Mouse (Mus musculus) hindbrain, embryonic 15.5 days (tissue): ENCODE results near the gene Rhobtb1. TPM values are rescaled to one million over a fixed set of nuclear protein-coding genes. Genes with fewer than 3 reads are reported as not detected.

Experiments used
- ATAC-seq: fragments of 200-750 bp; cut with Nextera tagmentation; 2 replicates; pipeline ENCODE4 v1.8.0; 2017; ENCODE audit warnings: low read depth, moderate number of reproducible peaks, moderate TSS enrichment; ENCODE audit not compliant: low FRiP score
- H3K27ac ChIP-seq: fragments of 300-500 bp; sonication (generic); replicated peaks from 2 replicates; pipeline ENCODE4 v1.5.1; 2015; ENCODE audit warnings: mild to moderate bottlenecking, inconsistent platforms
- H3K27me3 ChIP-seq: fragments of 300-500 bp; sonication (generic); 2 replicates; pipeline ENCODE4 v1.6.1; 2015; ENCODE audit warnings: control low read depth, inconsistent platforms
- H3K36me3 ChIP-seq: fragments of 300-500 bp; sonication (generic); 2 replicates; pipeline ENCODE4 v1.6.1; 2015; ENCODE audit warnings: control low read depth, inconsistent platforms
- H3K4me1 ChIP-seq: fragments of 300-500 bp; sonication (generic); replicated peaks from 2 replicates; pipeline ENCODE4 v1.6.1; 2015; ENCODE audit warnings: control low read depth, inconsistent platforms
- H3K4me2 ChIP-seq: fragments of 300-500 bp; sonication (generic); 2 replicates; pipeline ENCODE4 v1.6.1; 2015; ENCODE audit warnings: moderate library complexity, mild to moderate bottlenecking, inconsistent platforms
- H3K4me3 ChIP-seq: fragments of 300-500 bp; sonication (generic); 2 replicates; pipeline ENCODE4 v1.5.1; 2015; ENCODE audit warnings: mild to moderate bottlenecking, inconsistent platforms
- H3K9ac ChIP-seq: fragments of 300-500 bp; sonication (generic); 2 replicates; pipeline ENCODE4 v1.6.1; 2015; ENCODE audit warnings: inconsistent platforms
- H3K9me3 ChIP-seq: fragments of 300-500 bp; sonication (generic); 2 replicates; pipeline ENCODE4 v1.6.1; 2016; ENCODE audit warnings: control low read depth, inconsistent platforms
- WGBS: fragments of 180-500 bp; shearing (Covaris S2); methylation state at CpG from one replicate; pipeline ENCODE4 v1.1.7; 2015; 5-methylcytosine and 5-hydroxymethylcytosine counted together
- polyA plus RNA-seq: library from polyadenylated mRNA; unstranded; fragments of >200 nt; fragmentation: Nextera tagmentation; extraction: Ambion mirVana; gene quantifications from 2 replicates; pipeline ENCODE4 v1.2.1, GENCODE M21; 2015

Rhobtb1 gene
- 16.4 and 18.8 TPM in 2 replicates for polyA plus RNA-seq

DNA sequence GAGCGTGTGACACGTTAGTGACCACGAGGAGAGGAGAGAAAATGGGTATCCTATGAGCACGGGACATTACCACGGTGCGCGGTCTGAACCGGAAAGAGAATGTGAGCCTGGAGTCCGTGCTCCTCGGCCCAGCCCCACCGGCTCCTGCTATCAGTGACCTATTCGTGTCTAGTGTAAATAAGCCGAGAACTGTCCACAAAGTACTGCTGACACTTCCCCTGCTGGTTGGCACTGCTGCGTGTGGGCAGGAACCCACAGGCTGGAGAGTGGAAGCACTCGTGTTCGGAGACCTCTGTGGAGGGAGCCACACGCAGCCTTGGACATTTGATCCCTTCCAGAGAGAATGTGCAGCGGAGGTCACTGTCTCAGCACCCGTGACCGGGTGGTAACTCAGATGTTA lies at the start of gene Rhobtb1:
Rhobtb1 (plus strand) TSS at position 390 of the 400 bp plus-strand sequence.
- ATAC-seq, result no peak
- H3K36me3 ChIP-seq, result no peaks in the 10 kb centered on the region
- no peaks in the 10 kb centered on the region for H3K4me1 ChIP-seq
- H3K27me3 ChIP-seq, result no peaks in the 10 kb centered on the region
- no peaks in the 10 kb centered on the region for H3K9me3 ChIP-seq
- no peak within 1 kb of the TSS for H3K4me3 ChIP-seq
- 84% methylated on average over 20 of the region's 20 CpGs for WGBS
- H3K9ac ChIP-seq, result no peak within 1 kb of the TSS
- H3K27ac ChIP-seq, result no peak within 1 kb of the TSS
- H3K4me2 ChIP-seq, result no peak within 1 kb of the TSS

DNA sequence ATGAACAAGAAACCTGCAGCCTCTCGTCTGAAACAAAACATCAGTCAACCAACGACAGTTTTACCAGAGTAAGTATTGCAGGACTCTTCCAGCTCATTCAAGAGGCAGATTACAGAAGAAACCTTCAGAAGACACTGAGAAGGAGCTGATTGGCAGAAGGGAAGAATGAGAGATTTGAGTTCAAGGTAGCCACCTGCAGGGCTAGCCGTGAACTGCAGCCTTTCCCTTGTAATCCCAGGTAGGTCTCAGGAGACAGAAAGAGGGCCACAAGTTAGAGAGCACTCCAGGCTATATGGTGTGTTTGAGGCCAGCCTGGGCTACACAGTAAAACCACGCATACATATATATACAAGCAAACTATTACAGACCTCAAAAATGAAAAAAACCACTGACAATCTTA lies 49.2 kb upstream of the Rhobtb1 start:
- no peaks in the 10 kb centered on the region for H3K36me3 ChIP-seq
- no peak for ATAC-seq
- no peaks in the 10 kb centered on the region for H3K9me3 ChIP-seq
- H3K27ac ChIP-seq, result no peak overlapping the region
- H3K4me2 ChIP-seq, result no peak overlapping the region
- no peak overlapping the region for H3K4me3 ChIP-seq
- 78% methylated on average over 4 of the region's 4 CpGs for WGBS
- H3K27me3 ChIP-seq, result no peaks in the 10 kb centered on the region
- no peaks in the 10 kb centered on the region for H3K4me1 ChIP-seq
- no peak overlapping the region for H3K9ac ChIP-seq

DNA sequence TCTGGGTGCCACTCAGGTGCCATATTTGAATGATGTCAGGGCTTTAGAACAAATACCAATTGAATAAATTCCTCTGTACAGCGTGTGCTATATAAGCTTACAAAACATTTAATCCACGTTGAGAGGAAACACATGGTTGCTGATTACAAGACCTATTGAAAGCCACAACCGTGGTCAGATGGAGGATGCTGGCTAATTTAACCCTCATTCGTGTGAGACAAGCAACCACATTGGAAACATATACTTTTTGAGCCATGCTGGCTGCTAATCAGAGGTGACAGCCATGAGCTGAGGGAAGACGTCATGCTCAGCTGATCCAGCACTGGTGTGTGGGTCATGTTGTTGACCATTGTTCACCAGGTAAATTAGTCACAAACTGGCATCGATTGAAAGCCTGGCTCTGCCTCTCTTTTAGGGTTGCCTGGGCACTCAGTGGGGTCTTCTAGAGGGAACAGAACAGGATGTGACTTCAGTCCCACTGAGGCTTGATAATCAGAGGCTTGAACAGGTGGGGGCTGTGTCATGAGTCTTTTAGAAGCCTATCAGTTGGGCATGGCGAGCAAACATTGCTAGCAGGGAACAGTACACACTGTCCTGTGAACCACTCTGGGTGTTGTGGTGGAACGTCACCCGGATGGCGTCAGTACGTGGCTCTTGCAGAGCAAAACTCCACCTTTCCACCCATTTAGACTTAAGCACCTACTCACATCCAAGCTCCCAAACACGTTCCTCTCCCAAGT lies 46.9 kb upstream of the Rhobtb1 start:
- Histone ChIP-seq H3K4me3 (no peak overlapping the region), H3K27me3 (no peaks in the 10 kb centered on the region), H3K9me3 (no peaks in the 10 kb centered on the region), H3K27ac (no peak overlapping the region), H3K4me1 (no peaks in the 10 kb centered on the region), H3K36me3 (no peaks in the 10 kb centered on the region), H3K9ac (no peak overlapping the region), H3K4me2 (no peak overlapping the region)
- WGBS, result 85% methylated on average over 12 of the region's 12 CpGs
- ATAC-seq, result no peak

DNA sequence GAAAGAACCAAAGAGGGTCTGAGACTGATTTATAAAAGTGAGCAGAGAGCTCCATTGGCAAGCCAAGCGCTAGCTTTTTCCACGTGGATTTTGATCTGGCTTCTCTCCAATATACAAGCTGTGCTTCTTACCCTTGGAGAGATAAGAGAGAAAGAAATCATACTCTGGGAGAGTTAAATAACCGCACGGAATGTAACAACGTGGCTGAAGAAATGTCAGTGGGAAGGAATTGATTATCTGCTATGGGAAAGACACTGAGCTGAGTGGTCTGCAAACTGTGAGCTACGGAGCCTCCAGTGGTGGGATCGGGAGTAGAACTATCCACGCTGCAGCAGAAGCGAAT lies 46.4 kb upstream of the Rhobtb1 start:
- 75% methylated on average over 9 of the region's 9 CpGs for WGBS
- H3K9ac ChIP-seq, result no peak overlapping the region
- H3K4me3 ChIP-seq, result no peak overlapping the region
- no peak overlapping the region for H3K4me2 ChIP-seq
- ATAC-seq, result no peak
- H3K36me3 ChIP-seq, result no peaks in the 10 kb centered on the region
- no peaks in the 10 kb centered on the region for H3K4me1 ChIP-seq
- H3K9me3 ChIP-seq, result no peaks in the 10 kb centered on the region
- no peaks in the 10 kb centered on the region for H3K27me3 ChIP-seq
- H3K27ac ChIP-seq, result no peak overlapping the region

DNA sequence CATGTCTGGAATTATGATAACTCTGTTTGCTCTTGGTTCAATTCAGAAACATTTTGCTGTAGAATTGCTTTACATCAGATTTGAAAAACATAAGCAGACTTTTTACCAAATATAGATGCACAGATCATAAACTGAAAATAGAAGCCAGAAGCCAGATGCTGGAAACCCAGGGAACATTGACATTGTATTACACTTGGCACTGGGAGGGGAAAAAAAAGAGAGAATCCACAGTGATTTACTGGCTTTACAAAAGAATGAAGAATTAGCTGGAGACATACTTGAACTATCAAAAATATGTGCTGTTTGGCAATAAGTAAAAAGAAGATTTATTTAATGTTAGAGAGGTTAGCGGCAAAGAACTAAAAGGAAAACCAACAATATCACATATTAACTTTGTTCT lies 44.4 kb upstream of the Rhobtb1 start:
- 76% methylated on average over 1 of the region's 1 CpGs for WGBS
- H3K9me3 ChIP-seq, result no peaks in the 10 kb centered on the region

DNA sequence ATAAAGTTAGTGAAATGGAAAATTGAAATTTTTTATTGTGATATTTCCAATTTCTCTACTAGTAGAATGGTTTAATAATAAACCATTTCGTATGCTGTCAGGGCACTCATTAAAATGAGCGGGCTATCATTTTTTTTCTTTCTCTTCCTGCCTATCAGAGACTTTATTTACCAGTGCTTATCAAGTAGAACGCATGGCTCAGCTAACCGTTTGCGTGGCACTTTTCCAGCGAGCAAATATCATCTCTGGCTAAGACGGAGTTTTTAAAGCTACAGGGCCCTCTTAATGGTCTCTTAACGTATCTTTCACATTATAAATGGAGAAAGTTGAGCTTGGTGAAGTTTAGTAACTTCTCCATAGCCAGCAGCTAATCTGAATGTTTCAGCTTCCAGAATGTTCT lies 44.0 kb upstream of the Rhobtb1 start:
- 64% methylated on average over 8 of the region's 8 CpGs for WGBS
- H3K27me3 ChIP-seq, result no peaks in the 10 kb centered on the region

More for the DNA sequence above, 44.4 kb upstream of the Rhobtb1 start:
- H3K36me3 ChIP-seq, result no peaks in the 10 kb centered on the region
- no peak overlapping the region for H3K27ac ChIP-seq
- H3K4me1 ChIP-seq, result no peaks in the 10 kb centered on the region
- H3K9ac ChIP-seq, result no peak overlapping the region
- H3K4me3 ChIP-seq, result no peak overlapping the region
- H3K4me2 ChIP-seq, result no peak overlapping the region
- no peaks in the 10 kb centered on the region for H3K27me3 ChIP-seq
- no peak for ATAC-seq

DNA sequence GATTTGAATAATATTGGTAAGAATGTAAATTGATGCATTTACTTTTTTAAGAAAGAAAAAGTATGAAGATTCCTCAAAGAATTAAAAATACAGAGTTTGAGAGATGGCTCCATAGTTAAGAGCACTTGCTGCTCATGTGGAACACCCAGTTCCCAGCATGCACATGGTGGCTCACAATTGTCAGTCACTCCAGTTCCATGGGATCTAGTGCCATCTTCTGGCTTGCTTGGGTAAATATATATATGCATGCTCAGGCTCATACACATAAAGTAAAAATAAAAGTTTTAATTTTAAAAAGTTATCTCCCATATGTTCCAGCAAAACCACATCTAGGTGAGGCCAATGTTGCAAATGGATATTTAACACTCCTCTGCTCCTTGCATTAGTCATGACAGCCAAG lies 36.9 kb upstream of the Rhobtb1 start:
- H3K27me3 ChIP-seq, result no peaks in the 10 kb centered on the region
- no peak overlapping the region for H3K4me2 ChIP-seq
- no peak overlapping the region for H3K9ac ChIP-seq
- no peaks in the 10 kb centered on the region for H3K4me1 ChIP-seq
- ATAC-seq, result no peak
- H3K9me3 ChIP-seq, result no peaks in the 10 kb centered on the region
- H3K36me3 ChIP-seq, result no peaks in the 10 kb centered on the region
- no peak overlapping the region for H3K4me3 ChIP-seq
- no peak overlapping the region for H3K27ac ChIP-seq

More for the DNA sequence above, 44.0 kb upstream of the Rhobtb1 start:
- Histone ChIP-seq H3K9ac (no peak overlapping the region), H3K36me3 (no peaks in the 10 kb centered on the region), H3K4me3 (no peak overlapping the region), H3K4me1 (no peaks in the 10 kb centered on the region), H3K9me3 (no peaks in the 10 kb centered on the region), H3K4me2 (no peak overlapping the region), H3K27ac (no peak overlapping the region)
- no peak for ATAC-seq

DNA sequence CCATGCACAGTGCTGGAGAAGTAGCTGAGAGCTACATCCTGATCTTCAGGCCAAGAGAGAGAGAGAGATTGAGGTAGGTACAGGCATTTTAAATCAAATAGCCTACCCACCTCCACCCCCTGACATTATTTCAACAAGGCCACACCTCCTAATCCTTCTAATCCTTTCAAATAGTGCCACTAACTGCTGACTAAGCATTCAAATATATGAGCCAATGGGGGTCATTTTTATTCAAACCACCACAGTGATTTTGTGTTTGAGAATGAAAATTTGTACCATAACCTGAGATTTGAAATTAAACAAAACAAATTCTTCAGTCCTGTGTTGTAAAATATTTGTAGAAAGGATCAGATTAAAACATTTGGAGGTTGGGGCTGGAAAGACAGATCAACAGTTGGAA lies 33.2 kb upstream of the Rhobtb1 start:
- H3K36me3 ChIP-seq, result no peaks in the 10 kb centered on the region
- H3K4me1 ChIP-seq, result no peaks in the 10 kb centered on the region
- no peak overlapping the region for H3K9ac ChIP-seq
- H3K9me3 ChIP-seq, result no peaks in the 10 kb centered on the region
- H3K27me3 ChIP-seq, result no peaks in the 10 kb centered on the region
- ATAC-seq, result no peak
- H3K4me2 ChIP-seq, result no peak overlapping the region
- H3K27ac ChIP-seq, result no peak overlapping the region
- no peak overlapping the region for H3K4me3 ChIP-seq

DNA sequence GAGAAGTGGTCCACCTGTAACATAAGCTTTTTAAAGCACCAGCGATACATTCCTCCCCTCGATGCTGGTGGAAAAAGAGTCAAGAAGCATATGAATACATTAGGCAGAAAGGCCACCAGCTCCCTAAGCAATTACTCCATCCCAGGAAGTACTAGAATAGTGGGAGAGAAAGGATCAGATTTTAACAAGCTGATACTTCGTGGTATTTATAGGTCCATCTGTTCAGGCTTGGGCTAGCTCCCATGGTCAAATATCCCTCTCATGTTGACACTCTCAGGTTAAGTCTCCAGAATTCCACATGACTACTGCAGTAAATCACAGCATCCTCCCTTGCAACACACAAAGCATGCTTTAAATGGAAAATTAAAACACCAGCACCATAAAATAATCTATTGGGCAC lies 32.3 kb upstream of the Rhobtb1 start:
- Histone ChIP-seq H3K36me3 (no peaks in the 10 kb centered on the region), H3K4me3 (no peak overlapping the region), H3K9me3 (no peaks in the 10 kb centered on the region), H3K9ac (no peak overlapping the region), H3K27me3 (no peaks in the 10 kb centered on the region), H3K4me2 (no peak overlapping the region), H3K27ac (no peak overlapping the region), H3K4me1 (no peaks in the 10 kb centered on the region)
- WGBS, result 76% methylated on average over 3 of the region's 3 CpGs
- no peak for ATAC-seq

DNA sequence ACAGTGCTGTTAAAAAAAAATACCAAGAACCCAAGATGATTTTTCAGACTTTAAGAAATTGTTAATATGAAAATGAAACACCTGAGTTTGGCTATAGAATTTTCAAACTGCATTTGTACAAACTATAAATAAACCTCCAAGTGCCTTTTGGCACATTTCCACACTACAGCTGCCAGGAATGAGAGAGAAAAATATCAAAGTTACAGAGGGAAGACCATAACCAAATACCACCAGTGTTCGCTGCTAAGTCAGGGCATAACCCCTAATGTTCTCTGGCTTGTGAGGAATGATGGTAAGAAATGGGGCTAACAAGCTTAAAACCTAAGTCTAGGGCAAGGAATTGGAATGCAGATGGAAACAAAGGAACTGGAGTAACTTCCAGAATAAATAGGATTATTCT lies 31.8 kb upstream of the Rhobtb1 start:
- no peaks in the 10 kb centered on the region for H3K9me3 ChIP-seq
- 85% methylated on average over 1 of the region's 1 CpGs for WGBS
- no peaks in the 10 kb centered on the region for H3K4me1 ChIP-seq
- no peak overlapping the region for H3K4me3 ChIP-seq
- no peak for ATAC-seq
- no peaks in the 10 kb centered on the region for H3K36me3 ChIP-seq
- H3K27me3 ChIP-seq, result no peaks in the 10 kb centered on the region
- no peak overlapping the region for H3K27ac ChIP-seq
- H3K4me2 ChIP-seq, result no peak overlapping the region
- H3K9ac ChIP-seq, result no peak overlapping the region

DNA sequence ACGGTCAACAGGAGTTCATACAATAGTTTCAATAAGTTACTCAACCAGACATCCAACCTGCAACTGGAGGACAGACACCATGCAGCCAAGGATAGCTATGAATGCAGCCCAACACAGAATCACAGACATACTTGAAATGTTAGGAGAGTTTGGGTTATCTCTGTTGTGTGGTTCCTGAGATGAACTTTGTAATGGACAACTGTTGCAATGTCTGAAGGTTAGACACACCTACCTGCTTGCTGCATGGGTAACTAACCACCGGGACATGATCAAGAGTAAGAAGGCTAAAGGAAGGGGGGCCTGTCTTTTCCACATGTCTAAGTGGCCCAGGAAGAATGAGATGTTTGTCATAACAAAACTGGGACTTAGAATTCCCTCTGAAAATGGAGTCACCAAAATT lies 24.7 kb upstream of the Rhobtb1 start:
- Histone ChIP-seq H3K36me3 (no peaks in the 10 kb centered on the region), H3K9me3 (no peaks in the 10 kb centered on the region), H3K4me2 (no peak overlapping the region), H3K9ac (no peak overlapping the region), H3K4me3 (no peak overlapping the region), H3K4me1 (no peaks in the 10 kb centered on the region), H3K27me3 (no peaks in the 10 kb centered on the region), H3K27ac (no peak overlapping the region)
- ATAC-seq, result no peak
- 96% methylated on average over 2 of the region's 2 CpGs for WGBS

DNA sequence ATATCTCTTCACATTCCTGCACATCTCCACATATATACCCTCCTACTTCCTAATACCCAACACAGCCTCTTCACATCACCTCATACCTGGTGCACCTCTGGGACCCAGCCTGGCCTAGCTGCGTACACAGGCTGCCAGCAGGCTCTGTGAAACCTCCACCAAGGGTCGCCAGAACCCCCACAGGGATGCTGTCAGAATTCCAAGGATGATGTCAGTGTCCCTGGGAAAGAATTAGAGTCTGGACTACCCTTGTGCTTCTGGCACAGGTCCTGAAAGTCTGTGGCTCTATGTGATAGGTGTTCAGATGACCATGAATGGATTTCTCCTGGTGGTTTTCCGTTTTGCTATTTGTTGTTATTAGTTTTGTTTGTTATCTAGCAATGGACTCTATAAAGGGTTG lies 22.7 kb upstream of the Rhobtb1 start:
- no peak overlapping the region for H3K9ac ChIP-seq
- no peaks in the 10 kb centered on the region for H3K27me3 ChIP-seq
- H3K9me3 ChIP-seq, result no peaks in the 10 kb centered on the region
- no peak overlapping the region for H3K4me3 ChIP-seq
- H3K36me3 ChIP-seq, result no peaks in the 10 kb centered on the region
- no peak overlapping the region for H3K27ac ChIP-seq
- 75% methylated on average over 3 of the region's 3 CpGs for WGBS
- H3K4me1 ChIP-seq, result no peaks in the 10 kb centered on the region
- ATAC-seq, result no peak
- H3K4me2 ChIP-seq, result no peak overlapping the region

DNA sequence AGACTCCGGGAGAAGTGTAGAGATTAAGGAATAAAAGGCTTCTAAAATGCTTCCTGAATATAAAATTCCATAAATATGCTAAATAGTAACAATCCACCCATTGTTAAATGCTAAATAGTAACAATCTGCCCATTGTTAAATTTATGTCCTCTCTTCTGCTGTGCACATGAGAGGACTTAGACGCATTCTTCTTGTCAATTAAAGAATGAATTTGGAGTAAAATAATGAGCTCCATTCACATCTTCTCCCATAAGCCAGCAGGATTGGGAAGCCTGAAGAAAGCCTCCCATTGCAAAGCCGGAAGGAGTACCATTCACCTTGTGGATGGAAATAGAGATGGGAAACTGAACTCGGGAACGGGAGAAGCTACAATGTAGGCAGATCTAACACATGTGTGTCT lies 20.6 kb upstream of the Rhobtb1 start:
- WGBS, result 60% methylated on average over 5 of the region's 5 CpGs
- no peak for ATAC-seq
- no peak overlapping the region for H3K9ac ChIP-seq
- H3K4me2 ChIP-seq, result no peak overlapping the region
- H3K4me1 ChIP-seq, result no peaks in the 10 kb centered on the region
- H3K27me3 ChIP-seq, result no peaks in the 10 kb centered on the region
- no peak overlapping the region for H3K4me3 ChIP-seq
- H3K36me3 ChIP-seq, result no peaks in the 10 kb centered on the region
- no peaks in the 10 kb centered on the region for H3K9me3 ChIP-seq
- no peak overlapping the region for H3K27ac ChIP-seq
